Mouse (Mus musculus) heart, embryonic 14.5 days (tissue): ENCODE data around the gene Lifr. TPM values are rescaled to one million over a fixed set of nuclear protein-coding genes. Genes with fewer than 3 reads are reported as not detected.

ENCODE experiments used
- ATAC-seq: fragments of 200-750 bp; cut with Nextera tagmentation; 2 replicates; pipeline ENCODE4 v1.8.0; 2017; ENCODE audit warnings: low read depth, moderate TSS enrichment; ENCODE audit not compliant: insufficient number of reproducible peaks, insufficient read depth, low FRiP score
- H3K27ac ChIP-seq, 2 experiments: fragments of 200-500 bp in 1 of 2; fragments of 300-500 bp in 1 of 2; sonication (generic) in 1 of 2; replicated peaks in 1 of 2; 2 replicates each; pipeline ENCODE4 v1.5.1; 2012 to 2014; ENCODE audit warnings: low read depth in 2 of 2, low read length in 2 of 2, control low read depth in 1 of 2, mild to moderate bottlenecking in 1 of 2, mixed read lengths in 1 of 2; ENCODE audit not compliant: control insufficient read depth in 1 of 2, insufficient read depth in 1 of 2
- H3K27me3 ChIP-seq: fragments of 300-500 bp; sonication (generic); 2 replicates; pipeline ENCODE4 v1.6.1; 2014; ENCODE audit warnings: mild to moderate bottlenecking, low read length, control low read depth; ENCODE audit not compliant: control insufficient read depth, insufficient read depth
- H3K36me3 ChIP-seq: fragments of 300-500 bp; sonication (generic); 2 replicates; pipeline ENCODE4 v1.6.1; 2014; ENCODE audit warnings: mild to moderate bottlenecking, control low read depth, low read length, mixed read lengths; ENCODE audit not compliant: control insufficient read depth, insufficient read depth
- H3K4me1 ChIP-seq, 2 experiments: fragments of 200-500 bp in 1 of 2; fragments of 300-500 bp in 1 of 2; sonication (generic) in 1 of 2; 2 replicates each; pipeline ENCODE4 v1.6.1; 2012 to 2014; ENCODE audit warnings: low read length in 2 of 2, control low read depth in 1 of 2, mixed read lengths in 1 of 2; ENCODE audit not compliant: control insufficient read depth in 2 of 2, insufficient read depth in 2 of 2
- H3K4me2 ChIP-seq: fragments of 300-500 bp; sonication (generic); 2 replicates; pipeline ENCODE4 v1.6.1; 2014; ENCODE audit warnings: mild to moderate bottlenecking, low read length
- H3K4me3 ChIP-seq, 2 experiments: fragments of 200-500 bp in 1 of 2; fragments of 300-500 bp in 1 of 2; sonication (generic) in 1 of 2; 2 replicates each; pipeline ENCODE4 v1.5.1; 2012 to 2014; ENCODE audit warnings: low read length in 2 of 2, mild to moderate bottlenecking in 2 of 2, control low read depth in 1 of 2, low read depth in 1 of 2, moderate library complexity in 1 of 2; ENCODE audit not compliant: control insufficient read depth in 1 of 2, insufficient read depth in 1 of 2
- H3K9ac ChIP-seq: fragments of 300-500 bp; sonication (generic); 2 replicates; pipeline ENCODE4 v1.6.1; 2014; ENCODE audit warnings: mild to moderate bottlenecking, low read length
- H3K9me3 ChIP-seq: fragments of 300-500 bp; sonication (generic); 2 replicates; pipeline ENCODE4 v1.6.1; 2016; ENCODE audit warnings: low read length, control low read depth; ENCODE audit not compliant: control insufficient read depth
- WGBS: fragments of 180-500 bp; shearing (Covaris S2); extraction: QIAGEN DNeasy Blood & Tissue Kit; methylation state at CpG from one replicate; pipeline ENCODE4 v1.1.7; 2014; 5-methylcytosine and 5-hydroxymethylcytosine counted together
- polyA plus RNA-seq: library from polyadenylated mRNA; unstranded; fragments of >200 nt; fragmentation: Nextera tagmentation; extraction: Ambion mirVana; gene quantifications from 2 replicates; pipeline ENCODE4 v1.2.1, GENCODE M21; 2014

The Lifr gene
- polyA plus RNA-seq, 1 experiment from 2014 or later = 36.4 TPM

DNA sequence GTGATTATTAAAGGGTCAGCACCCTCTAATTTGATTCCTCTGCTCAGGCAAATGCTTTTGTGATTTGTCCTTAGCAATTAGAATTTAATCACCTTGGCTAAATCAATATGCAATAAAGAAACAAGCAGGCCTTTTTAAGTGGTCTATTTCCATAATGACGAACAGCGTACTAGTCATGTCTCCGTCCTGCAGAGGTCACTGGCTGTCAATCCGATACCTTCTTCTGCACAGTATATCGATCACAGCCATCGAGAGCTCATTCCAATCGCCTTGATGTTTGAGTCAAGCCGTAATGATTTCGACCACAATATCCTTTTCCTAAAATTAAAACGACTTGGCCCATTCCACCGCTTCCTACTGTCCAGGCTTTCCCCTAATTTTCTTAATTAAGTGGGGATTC, 149.5 kb downstream of the Lifr start:
- Histone ChIP-seq H3K4me1 (no peaks in the 10 kb centered on the region), H3K9ac (no peak overlapping the region), H3K4me3 (no peak overlapping the region), H3K36me3 (no peaks in the 10 kb centered on the region), H3K27me3 (no peaks in the 10 kb centered on the region), H3K27ac (no peak overlapping the region), H3K9me3 (no peaks in the 10 kb centered on the region), H3K4me2 (no peak overlapping the region)
- no peak for ATAC-seq
- 94% methylated on average over 11 of the region's 11 CpGs for whole genome bisulfite sequencing

DNA sequence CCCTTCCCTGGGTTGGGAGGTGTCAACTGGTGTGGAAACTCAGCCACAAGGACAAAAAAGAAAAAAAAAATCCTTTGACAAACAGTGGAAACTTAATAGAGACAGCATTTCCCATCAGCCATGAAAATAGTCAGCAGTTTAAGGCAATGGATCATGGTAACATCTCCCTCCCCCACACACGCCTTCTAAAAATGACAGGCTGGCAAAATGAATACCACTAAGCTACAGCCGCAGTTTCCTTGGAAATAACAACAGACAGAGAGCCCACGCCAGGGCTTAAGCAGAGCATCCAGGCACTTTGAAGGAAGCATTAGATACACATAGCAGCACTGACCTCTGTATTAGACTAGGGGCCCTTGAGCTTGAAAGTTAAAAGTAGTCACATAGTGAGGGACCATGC, 150.5 kb downstream of the Lifr start:
- no peaks in the 10 kb centered on the region for H3K36me3 ChIP-seq
- WGBS = 76% methylated on average over 3 of the region's 3 CpGs
- ATAC-seq = no peak

DNA sequence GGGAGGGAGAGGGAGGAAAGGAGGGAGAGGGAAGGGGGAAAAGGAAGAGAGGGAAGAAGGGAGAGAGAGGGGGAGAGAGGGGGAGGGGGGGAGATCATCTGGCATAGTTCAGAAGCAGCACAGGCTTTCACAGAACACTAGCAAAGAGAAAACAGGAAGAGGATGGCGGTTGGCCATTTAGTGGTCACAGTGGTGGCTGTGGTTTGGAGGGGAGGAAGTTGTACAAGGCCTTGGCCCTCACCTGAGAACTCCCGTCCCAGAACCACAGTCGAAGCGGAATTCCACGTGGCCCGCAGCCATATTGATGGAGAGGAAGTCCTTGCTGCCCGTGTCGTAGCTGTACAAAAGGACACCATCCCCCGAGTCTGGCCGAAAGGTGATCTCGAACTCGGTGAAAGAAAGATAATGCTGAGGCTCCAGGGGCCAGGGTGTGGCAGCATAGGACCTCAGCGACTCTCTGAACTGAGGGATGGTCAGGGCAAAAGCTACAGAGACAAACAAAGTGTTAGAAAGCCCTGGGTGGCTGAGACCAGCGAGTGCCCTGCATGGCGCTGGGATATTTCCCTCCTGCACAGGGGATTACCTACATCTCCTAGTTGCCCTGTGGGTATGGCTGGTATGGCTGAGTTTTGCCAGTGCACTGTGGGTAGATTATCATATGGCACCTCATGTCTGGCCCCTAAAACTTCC, 151.9 kb downstream of the Lifr start:
- Histone ChIP-seq H3K9ac (no peak overlapping the region), H3K4me1 (no peaks in the 10 kb centered on the region), H3K27me3 (no peaks in the 10 kb centered on the region), H3K4me2 (no peak overlapping the region), H3K36me3 (no peaks in the 10 kb centered on the region), H3K9me3 (no peaks in the 10 kb centered on the region), H3K27ac (no peak overlapping the region), H3K4me3 (no peak overlapping the region)
- 71% methylated on average over 15 of the region's 15 CpGs for WGBS
- no peak for ATAC-seq

More for the DNA sequence above, 150.5 kb downstream of the Lifr start:
- Histone ChIP-seq H3K4me3 (no peak overlapping the region), H3K27ac (no peak overlapping the region), H3K9me3 (no peaks in the 10 kb centered on the region), H3K27me3 (no peaks in the 10 kb centered on the region), H3K9ac (no peak overlapping the region), H3K4me1 (no peaks in the 10 kb centered on the region), H3K4me2 (no peak overlapping the region)

Other genes starting within 250 kb of the Lifr start
- gene Osmr, start 215.6 kb upstream of the Lifr start, polyA plus RNA-seq = 4.3 and 5.2 TPM in 2 replicates